Mouse (Mus musculus): ENCODE data around the gene Ube2q2.
"Not testable (repeated sequence)": the region's sequence is repeated elsewhere in the genome, so short reads cannot be mapped to it uniquely, and the experiment has no call there.

The Ube2q2 gene

DNA sequence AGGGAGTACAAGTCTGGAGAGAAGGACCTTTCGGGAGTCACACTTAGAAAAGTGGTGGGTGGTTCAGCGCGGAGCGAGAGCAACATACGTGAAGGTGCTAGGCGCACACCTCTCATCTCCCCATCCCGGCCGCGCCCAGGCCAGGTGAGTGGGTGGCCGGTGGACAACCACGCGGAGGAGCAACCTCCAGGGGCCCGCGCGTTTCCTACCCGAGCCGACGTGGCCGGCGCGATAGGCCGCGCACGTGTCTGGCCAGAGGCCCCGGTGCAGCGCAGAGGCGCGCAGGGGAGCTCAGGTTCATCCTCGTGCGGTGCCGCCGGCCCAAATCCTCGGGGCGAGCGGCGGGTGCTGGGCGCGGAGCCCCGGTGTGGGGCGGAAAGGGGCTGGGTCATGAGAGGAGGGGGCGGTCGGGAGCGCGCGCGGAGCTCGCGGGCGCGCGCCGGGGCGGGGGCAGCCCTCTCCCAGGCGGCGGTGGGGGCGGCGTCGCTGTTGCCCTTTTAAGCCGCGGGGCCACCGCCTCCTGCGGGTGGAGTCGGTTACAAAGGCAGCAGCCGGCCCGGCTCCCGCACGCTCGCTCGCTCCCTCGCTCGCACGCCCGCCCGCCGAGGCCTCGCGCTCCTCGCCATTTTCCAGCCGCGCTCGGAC is at the start of gene Ube2q2:
Gene Ube2q2 (plus strand): TSS at position 1 of the 645 bp plus-strand sequence.
- peak; percentile 60 to 75 for DNase-seq (ENCODE audit: low spot score in 2 of 2)

GRCm38 (mm10) chr9:55101117-55101516 is 47.5 kb upstream of the Ube2q2 start:
- DNase-seq (ENCODE audit: low spot score in 2 of 2), result no peak

- no peak for DNase-seq (ENCODE audit: low spot score in 2 of 2)
Measured at GRCm38 (mm10) chr9:55102186-55102835, 46.3 kb upstream of the Ube2q2 start.

DNA sequence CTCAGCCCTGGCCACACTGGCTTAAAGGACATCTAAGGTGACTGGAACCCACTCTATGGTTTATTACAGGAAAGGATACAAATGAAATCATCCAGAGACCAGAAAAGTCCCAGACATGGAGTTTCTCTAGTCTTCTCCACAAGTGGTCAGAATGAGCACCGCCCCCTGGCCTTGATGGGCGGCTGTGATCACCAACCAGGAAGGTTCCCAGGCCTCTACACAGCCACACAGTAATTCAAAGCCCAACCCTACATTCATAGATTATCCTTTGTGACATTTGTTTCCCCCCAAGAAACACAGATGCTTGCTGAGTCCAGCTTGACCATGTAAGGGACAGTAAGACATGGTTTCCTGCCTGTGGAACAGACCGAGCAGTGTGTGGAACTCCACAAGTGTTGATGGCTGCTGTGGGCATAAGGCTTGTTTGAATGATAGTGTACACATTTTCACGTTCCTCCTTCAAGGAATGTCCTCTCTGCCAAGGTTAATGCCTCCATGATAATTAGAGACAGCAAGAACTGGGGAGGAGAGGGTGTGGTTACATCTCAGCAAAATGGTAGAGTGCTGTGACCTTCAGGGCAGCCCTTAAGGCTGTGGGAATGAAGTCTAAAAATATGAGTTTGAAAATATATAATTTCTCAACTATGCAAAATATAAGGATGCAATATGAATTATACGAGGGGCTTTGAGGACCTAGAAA is 45.6 kb upstream of the Ube2q2 start:
- no peak for DNase-seq (ENCODE audit: low spot score in 2 of 2)

DNA sequence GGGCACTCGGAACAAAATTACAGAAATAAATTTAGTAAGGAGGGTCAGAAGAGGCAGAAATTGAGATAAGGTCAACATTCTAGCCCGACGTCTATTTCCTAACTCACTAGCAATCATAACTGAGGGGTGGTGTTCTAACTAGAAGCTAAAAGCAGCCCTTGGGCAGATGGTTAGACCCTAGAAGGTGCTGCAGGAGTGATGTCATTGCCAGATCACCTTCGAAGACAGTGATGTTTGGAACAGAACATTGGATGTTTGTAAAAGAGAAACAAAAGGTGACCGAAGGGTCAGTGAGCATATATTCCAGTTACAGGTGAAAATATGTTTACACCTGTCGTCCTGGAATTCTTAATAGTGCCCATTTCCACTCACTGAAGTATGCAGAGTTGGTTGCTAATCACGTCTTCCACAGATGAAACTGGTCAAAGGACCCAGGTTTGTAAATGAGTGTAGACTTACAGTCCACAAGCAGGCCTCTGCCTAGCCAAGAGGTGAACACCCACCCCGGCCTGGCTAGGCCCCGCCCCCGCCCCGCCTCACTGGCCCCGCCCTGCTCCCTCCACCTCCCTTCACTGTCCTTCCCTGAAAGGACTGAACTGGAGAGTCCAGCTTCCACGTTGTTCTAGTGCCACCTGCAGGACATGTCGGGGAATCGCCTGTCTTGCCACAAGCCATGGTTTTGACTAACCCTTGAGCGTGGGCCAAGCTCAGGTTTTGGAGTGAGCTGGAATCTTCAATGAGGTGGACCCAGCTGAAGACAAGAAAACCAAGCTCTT is 38.4 kb upstream of the Ube2q2 start:
- peak; percentile 46 to 81 for DNase-seq (ENCODE audit: low spot score in 2 of 2)

DNA sequence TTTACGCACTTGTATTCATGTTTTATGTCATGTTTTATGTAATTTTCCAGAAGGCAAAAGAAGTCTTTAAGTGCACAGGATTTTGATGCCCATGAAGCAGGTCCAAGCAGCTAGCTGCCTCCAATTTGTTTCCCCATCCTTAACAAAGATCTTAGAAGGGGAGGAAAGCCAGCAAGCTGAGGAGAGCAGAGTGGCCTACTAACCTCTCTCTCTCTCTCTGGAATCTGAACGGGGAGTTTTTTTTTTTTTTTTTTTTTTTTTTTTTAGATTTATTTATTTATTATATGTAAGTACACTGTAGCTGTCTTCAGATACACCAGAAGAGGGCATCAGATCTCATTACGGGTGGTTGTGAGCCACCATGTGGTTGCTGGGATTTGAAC is 37.8 kb upstream of the Ube2q2 start:
- DNase-seq (ENCODE audit: low spot score in 2 of 2), result not testable (repeated sequence)

- DNase-seq (ENCODE audit: low spot score in 2 of 2), result no peak
Measured at GRCm38 (mm10) chr9:55114752-55115151, 33.9 kb upstream of the Ube2q2 start.

GRCm38 (mm10) chr9:55117293-55118055 is 31.2 kb upstream of the Ube2q2 start:
- no peak for DNase-seq (ENCODE audit: low spot score in 2 of 2)

GRCm38 (mm10) chr9:55122586-55122985 is 26.1 kb upstream of the Ube2q2 start:
- DNase-seq (ENCODE audit: low spot score in 2 of 2), result no peak

DNA sequence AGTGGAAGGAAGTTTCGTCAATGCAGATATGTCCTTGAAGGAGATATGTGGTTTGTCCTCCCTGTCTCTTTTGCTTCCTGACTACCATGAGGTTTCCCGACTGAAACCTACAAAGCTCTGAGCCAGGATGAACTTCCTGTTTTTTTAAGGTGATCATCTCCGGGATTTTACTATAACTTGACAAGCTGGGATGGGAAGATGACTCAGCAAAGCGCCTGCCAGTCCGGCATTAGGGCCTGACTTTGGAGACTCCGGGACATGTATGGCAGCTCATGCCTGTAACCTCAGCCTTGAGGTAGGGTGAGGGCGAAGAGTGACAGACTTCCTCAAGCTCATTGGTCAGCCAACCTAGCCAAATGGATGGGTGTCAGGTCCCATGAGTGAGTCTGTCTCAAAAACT is 22.9 kb upstream of the Ube2q2 start:
- DNase-seq (ENCODE audit: low spot score in 2 of 2), result no peak

GRCm38 (mm10) chr9:55126295-55126694 is 22.4 kb upstream of the Ube2q2 start:
- DNase-seq (ENCODE audit: low spot score in 2 of 2), result no peak

DNA sequence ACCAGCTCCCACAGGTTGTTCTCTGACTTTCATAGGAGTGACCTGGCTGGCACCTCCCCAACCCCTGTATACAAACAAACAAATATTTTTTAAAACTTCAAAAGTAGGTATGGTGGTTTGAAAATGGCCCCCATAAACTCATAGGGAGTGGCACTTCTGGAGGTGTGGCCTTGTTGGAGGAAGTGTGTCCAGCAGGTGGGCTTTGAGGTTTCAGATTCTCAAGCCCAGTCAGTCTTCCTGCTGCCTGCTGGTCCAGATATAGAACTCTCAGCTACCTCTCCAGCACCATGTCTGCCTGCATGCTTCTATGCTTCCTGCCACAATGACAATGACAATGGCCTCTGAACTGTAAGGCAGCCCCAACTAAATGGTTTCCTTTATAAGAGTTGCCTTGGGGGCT is 16.8 kb upstream of the Ube2q2 start:
- no peak for DNase-seq (ENCODE audit: low spot score in 2 of 2)

- no peak for DNase-seq (ENCODE audit: low spot score in 2 of 2)
Measured at GRCm38 (mm10) chr9:55136576-55136975, 12.1 kb upstream of the Ube2q2 start.

GRCm38 (mm10) chr9:55137112-55137511 is 11.5 kb upstream of the Ube2q2 start:
- no peak for DNase-seq (ENCODE audit: low spot score in 2 of 2)

DNA sequence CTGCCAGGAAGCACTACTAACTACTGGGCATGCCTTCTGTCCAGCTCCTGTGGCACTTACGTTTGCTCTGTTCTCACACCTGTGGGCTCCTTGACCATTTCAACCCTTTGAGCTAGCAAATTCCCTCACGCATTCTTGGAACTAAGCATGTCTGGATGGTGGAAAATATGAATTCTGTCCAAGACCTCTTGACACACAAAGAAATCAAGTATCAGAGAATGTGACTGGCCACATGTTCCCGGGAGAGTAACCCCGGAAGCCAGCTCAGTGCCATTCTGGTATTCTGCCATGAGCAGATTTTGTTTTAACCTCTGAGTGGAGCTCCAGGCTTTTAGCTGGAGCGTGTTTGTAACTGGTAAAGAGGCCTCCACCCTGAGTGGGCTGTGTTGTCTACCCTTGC is 8.7 kb upstream of the Ube2q2 start:
- DNase-seq (ENCODE audit: low spot score in 2 of 2), result no peak

- peak; percentile 68 to 76 for DNase-seq (ENCODE audit: low spot score in 2 of 2)
Measured at GRCm38 (mm10) chr9:55149499-55150278, 1.0 kb downstream of the Ube2q2 start.

GRCm38 (mm10) chr9:55150279-55150726 is 1.6 kb downstream of the Ube2q2 start:
- peak in 1 of 2 experiments; percentile 42 for DNase-seq (ENCODE audit: low spot score in 2 of 2)

- peak; percentile 22 to 51 for DNase-seq (ENCODE audit: low spot score in 2 of 2)
Measured at GRCm38 (mm10) chr9:55151096-55151495, 2.4 kb downstream of the Ube2q2 start.

- DNase-seq (ENCODE audit: low spot score in 2 of 2), result no peak
Measured at GRCm38 (mm10) chr9:55152935-55153334, 4.3 kb downstream of the Ube2q2 start.

DNA sequence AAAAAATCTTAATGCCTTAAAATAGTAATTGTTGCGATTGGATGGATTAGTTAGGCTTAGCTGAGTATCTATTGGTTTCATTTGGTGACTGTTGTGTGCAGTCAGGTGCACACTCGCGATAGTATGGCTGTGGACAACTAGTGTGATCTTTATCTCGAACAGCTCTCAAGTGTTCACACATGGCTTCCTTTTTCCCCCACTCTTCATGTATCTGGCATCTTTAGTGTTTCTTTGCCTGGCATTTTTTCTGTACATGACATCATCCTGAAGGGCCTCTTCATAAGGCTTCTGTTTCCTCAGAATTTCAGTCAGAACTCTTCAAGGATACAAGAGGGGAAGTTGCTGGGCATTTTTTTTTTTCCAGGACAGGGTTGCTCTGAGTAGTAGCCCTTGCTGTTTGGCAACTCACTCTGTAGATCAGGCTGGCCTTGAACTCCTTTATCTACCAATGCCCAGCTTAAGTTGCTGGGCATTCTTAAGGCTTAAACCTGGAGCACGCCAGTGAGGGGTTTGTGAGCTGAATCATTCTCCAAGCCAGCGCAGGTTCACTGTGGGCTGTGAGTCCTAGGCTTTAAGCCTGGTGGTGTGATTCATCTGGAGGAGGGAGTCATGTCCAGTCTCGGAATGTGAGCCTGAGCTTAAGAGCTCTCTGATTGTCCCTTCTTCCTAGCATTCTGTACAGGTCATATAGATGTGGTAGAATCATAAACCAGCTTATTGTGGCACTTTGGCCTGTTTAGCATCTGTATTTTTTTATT is 22.2 kb downstream of the Ube2q2 start:
- no peak for DNase-seq (ENCODE audit: low spot score in 2 of 2)
